Mouse (Mus musculus) heart, embryonic 14.5 days (tissue): ENCODE results near the gene Lgals8. TPM values are rescaled to one million over a fixed set of nuclear protein-coding genes. Genes with fewer than 3 reads are reported as not detected.
A peak's percentile ranks its signal among the peaks of the same experiment; 100 is the strongest.

Experiments used
- ATAC-seq: fragments of 200-750 bp; cut with Nextera tagmentation; 2 replicates; pipeline ENCODE4 v1.8.0; 2017; ENCODE audit warnings: low read depth, moderate TSS enrichment; ENCODE audit not compliant: insufficient number of reproducible peaks, insufficient read depth, low FRiP score
- H3K27ac ChIP-seq, 2 experiments: fragments of 200-500 bp in 1 of 2; fragments of 300-500 bp in 1 of 2; sonication (generic) in 1 of 2; replicated peaks in 1 of 2; 2 replicates each; pipeline ENCODE4 v1.5.1; 2012 to 2014; ENCODE audit warnings: low read depth in 2 of 2, low read length in 2 of 2, control low read depth in 1 of 2, mild to moderate bottlenecking in 1 of 2, mixed read lengths in 1 of 2; ENCODE audit not compliant: control insufficient read depth in 1 of 2, insufficient read depth in 1 of 2
- H3K27me3 ChIP-seq: fragments of 300-500 bp; sonication (generic); 2 replicates; pipeline ENCODE4 v1.6.1; 2014; ENCODE audit warnings: mild to moderate bottlenecking, low read length, control low read depth; ENCODE audit not compliant: control insufficient read depth, insufficient read depth
- H3K36me3 ChIP-seq: fragments of 300-500 bp; sonication (generic); 2 replicates; pipeline ENCODE4 v1.6.1; 2014; ENCODE audit warnings: mild to moderate bottlenecking, control low read depth, low read length, mixed read lengths; ENCODE audit not compliant: control insufficient read depth, insufficient read depth
- H3K4me1 ChIP-seq, 2 experiments: fragments of 200-500 bp in 1 of 2; fragments of 300-500 bp in 1 of 2; sonication (generic) in 1 of 2; 2 replicates each; pipeline ENCODE4 v1.6.1; 2012 to 2014; ENCODE audit warnings: low read length in 2 of 2, control low read depth in 1 of 2, mixed read lengths in 1 of 2; ENCODE audit not compliant: control insufficient read depth in 2 of 2, insufficient read depth in 2 of 2
- H3K4me2 ChIP-seq: fragments of 300-500 bp; sonication (generic); 2 replicates; pipeline ENCODE4 v1.6.1; 2014; ENCODE audit warnings: mild to moderate bottlenecking, low read length
- H3K4me3 ChIP-seq, 2 experiments: fragments of 200-500 bp in 1 of 2; fragments of 300-500 bp in 1 of 2; sonication (generic) in 1 of 2; 2 replicates each; pipeline ENCODE4 v1.5.1; 2012 to 2014; ENCODE audit warnings: low read length in 2 of 2, mild to moderate bottlenecking in 2 of 2, control low read depth in 1 of 2, low read depth in 1 of 2, moderate library complexity in 1 of 2; ENCODE audit not compliant: control insufficient read depth in 1 of 2, insufficient read depth in 1 of 2
- H3K9ac ChIP-seq: fragments of 300-500 bp; sonication (generic); 2 replicates; pipeline ENCODE4 v1.6.1; 2014; ENCODE audit warnings: mild to moderate bottlenecking, low read length
- H3K9me3 ChIP-seq: fragments of 300-500 bp; sonication (generic); 2 replicates; pipeline ENCODE4 v1.6.1; 2016; ENCODE audit warnings: low read length, control low read depth; ENCODE audit not compliant: control insufficient read depth
- WGBS: fragments of 180-500 bp; shearing (Covaris S2); extraction: QIAGEN DNeasy Blood & Tissue Kit; methylation state at CpG from one replicate; pipeline ENCODE4 v1.1.7; 2014; 5-methylcytosine and 5-hydroxymethylcytosine counted together
- polyA plus RNA-seq: library from polyadenylated mRNA; unstranded; fragments of >200 nt; fragmentation: Nextera tagmentation; extraction: Ambion mirVana; gene quantifications from 2 replicates; pipeline ENCODE4 v1.2.1, GENCODE M21; 2014

Gene Lgals8
- polyA plus RNA-seq, 1 experiment from 2014 or later: 16.5 TPM

GRCm38 (mm10) chr13:12439586-12439985, 25.2 kb downstream of the Lgals8 start:
- Histone ChIP-seq H3K27ac (no peak overlapping the region), H3K4me3 (no peak overlapping the region), H3K27me3 (no peaks in the 10 kb centered on the region), H3K9ac (no peak overlapping the region), H3K4me1 (peaks cover 2 to 6% of the 10 kb centered on the region in 2 experiments; a peak in 2 of 4 replicates), H3K9me3 (no peaks in the 10 kb centered on the region), H3K4me2 (no peak overlapping the region), H3K36me3 (peaks cover 71% of the 10 kb centered on the region)
- ATAC-seq: no peak
- WGBS: 96% methylated on average over 3 of the region's 3 CpGs

- Histone ChIP-seq H3K4me2 (no peak overlapping the region), H3K4me1 (no peaks in the 10 kb centered on the region), H3K36me3 (peaks cover 96% of the 10 kb centered on the region), H3K27me3 (no peaks in the 10 kb centered on the region), H3K4me3 (no peak overlapping the region), H3K9me3 (no peaks in the 10 kb centered on the region), H3K9ac (no peak overlapping the region), H3K27ac (no peak overlapping the region)
- no peak for ATAC-seq
- WGBS: 81% methylated on average over 5 of the region's 5 CpGs
Observed at GRCm38 (mm10) chr13:12433843-12434242, 30.9 kb downstream of the Lgals8 start.

GRCm38 (mm10) chr13:12428556-12428955, 36.2 kb downstream of the Lgals8 start:
- WGBS: 92% methylated on average over 13 of the region's 13 CpGs
- Histone ChIP-seq H3K9ac (no peak overlapping the region), H3K4me1 (no peaks in the 10 kb centered on the region), H3K4me2 (no peak overlapping the region), H3K9me3 (no peaks in the 10 kb centered on the region), H3K36me3 (peaks cover 96% of the 10 kb centered on the region), H3K4me3 (no peak overlapping the region), H3K27ac (no peak overlapping the region), H3K27me3 (no peaks in the 10 kb centered on the region)
- ATAC-seq: no peak

GRCm38 (mm10) chr13:12420596-12420995, 44.1 kb downstream of the Lgals8 start:
- Histone ChIP-seq H3K9me3 (no peaks in the 10 kb centered on the region), H3K9ac (no peak overlapping the region), H3K27me3 (no peaks in the 10 kb centered on the region), H3K36me3 (peaks cover 95% of the 10 kb centered on the region), H3K27ac (no peak overlapping the region), H3K4me3 (no peak overlapping the region), H3K4me1 (no peaks in the 10 kb centered on the region), H3K4me2 (no peak overlapping the region)
- 89% methylated on average over 9 of the region's 9 CpGs for WGBS
- ATAC-seq: no peak

GRCm38 (mm10) chr13:12412016-12412415, 52.7 kb downstream of the Lgals8 start:
- ATAC-seq: no peak

GRCm38 (mm10) chr13:12408343-12409066, 56.2 kb downstream of the Lgals8 start:
- 87% methylated on average over 9 of the region's 9 CpGs for WGBS
- peaks cover 77% of the 10 kb centered on the region for H3K36me3 ChIP-seq

More at GRCm38 (mm10) chr13:12412016-12412415, 52.7 kb downstream of the Lgals8 start:
- no peaks in the 10 kb centered on the region for H3K4me1 ChIP-seq
- no peak overlapping the region for H3K9ac ChIP-seq
- no peaks in the 10 kb centered on the region for H3K9me3 ChIP-seq
- no peak overlapping the region for H3K4me3 ChIP-seq
- WGBS: 73% methylated on average over 8 of the region's 8 CpGs
- H3K27ac ChIP-seq: no peak overlapping the region
- H3K27me3 ChIP-seq: no peaks in the 10 kb centered on the region
- peaks cover 84% of the 10 kb centered on the region for H3K36me3 ChIP-seq
- no peak overlapping the region for H3K4me2 ChIP-seq

GRCm38 (mm10) chr13:12395571-12395970, 69.2 kb downstream of the Lgals8 start:
- no peaks in the 10 kb centered on the region for H3K27me3 ChIP-seq
- H3K36me3 ChIP-seq: peaks cover 35% of the 10 kb centered on the region
- H3K27ac ChIP-seq: peak overlapping the region in 1 of 2 experiments; percentile 65; a peak in 1 of 4 replicates
- H3K9ac ChIP-seq: peak overlapping the region; percentile 80
- peak; percentile 7; the same call in 1 of the 2 replicates for ATAC-seq
- H3K4me1 ChIP-seq: peaks cover 2 to 9% of the 10 kb centered on the region in 2 experiments; a peak in 3 of 4 replicates
- H3K9me3 ChIP-seq: no peaks in the 10 kb centered on the region
- H3K4me2 ChIP-seq: peak overlapping the region; percentile 97
- under 1% methylated on average over 23 of the region's 23 CpGs for WGBS
- peak overlapping the region; percentile 74 to 94 for H3K4me3 ChIP-seq

More at GRCm38 (mm10) chr13:12408343-12409066, 56.2 kb downstream of the Lgals8 start:
- H3K9ac ChIP-seq: no peak overlapping the region
- ATAC-seq: no peak
- H3K27me3 ChIP-seq: no peaks in the 10 kb centered on the region
- H3K27ac ChIP-seq: no peak overlapping the region
- H3K4me1 ChIP-seq: no peaks in the 10 kb centered on the region
- no peak overlapping the region for H3K4me3 ChIP-seq
- H3K9me3 ChIP-seq: no peaks in the 10 kb centered on the region
- no peak overlapping the region for H3K4me2 ChIP-seq
